Mouse (Mus musculus) intestine, embryonic 16.5 days (tissue): ENCODE measurements around the gene Iqcj. TPM values are rescaled to one million over a fixed set of nuclear protein-coding genes. Genes with fewer than 3 reads are reported as not detected.

Experiments used
- ATAC-seq: fragments of 200-750 bp; cut with Nextera tagmentation; 2 replicates; pipeline ENCODE4 v1.8.0; 2017; ENCODE audit warnings: moderate TSS enrichment, moderate library complexity
- H3K27ac ChIP-seq: fragments of 300-500 bp; sonication (generic); 2 replicates; pipeline ENCODE4 v1.5.1; 2014; ENCODE audit warnings: mild to moderate bottlenecking, low read length
- H3K27me3 ChIP-seq: fragments of 300-500 bp; sonication (generic); replicated peaks from 2 replicates; pipeline ENCODE4 v1.6.1; 2014; ENCODE audit warnings: low read length, control low read depth, mixed read lengths; ENCODE audit not compliant: control insufficient read depth, insufficient read depth
- H3K36me3 ChIP-seq: fragments of 300-500 bp; sonication (generic); 2 replicates; pipeline ENCODE4 v1.6.1; 2014; ENCODE audit warnings: low read length, control low read depth; ENCODE audit not compliant: control insufficient read depth, insufficient read depth
- H3K4me1 ChIP-seq: fragments of 300-500 bp; sonication (generic); 2 replicates; pipeline ENCODE4 v1.6.1; 2014; ENCODE audit warnings: low read length, control low read depth, mixed read lengths; ENCODE audit not compliant: control insufficient read depth, insufficient read depth
- H3K4me2 ChIP-seq: fragments of 300-500 bp; sonication (generic); 2 replicates; pipeline ENCODE4 v1.6.1; 2014; ENCODE audit warnings: low read depth, low read length, control low read depth
- H3K4me3 ChIP-seq: fragments of 300-500 bp; sonication (generic); 2 replicates; pipeline ENCODE4 v1.5.1; 2014; ENCODE audit warnings: mild to moderate bottlenecking, low read length
- H3K9ac ChIP-seq: fragments of 300-500 bp; sonication (generic); 2 replicates; pipeline ENCODE4 v1.6.1; 2014; ENCODE audit warnings: low read depth, low read length
- H3K9me3 ChIP-seq: fragments of 300-500 bp; sonication (generic); 2 replicates; pipeline ENCODE4 v1.6.1; 2016; ENCODE audit warnings: low read length, control low read depth; ENCODE audit not compliant: control insufficient read depth
- WGBS: fragments of 180-500 bp; shearing (Covaris S2); extraction: QIAGEN DNeasy Blood & Tissue Kit; methylation state at CpG from one replicate; pipeline ENCODE4 v1.1.7; 2014; 5-methylcytosine and 5-hydroxymethylcytosine counted together
- polyA plus RNA-seq: library from polyadenylated mRNA; unstranded; fragments of >200 nt; fragmentation: Nextera tagmentation; extraction: Ambion mirVana; gene quantifications from 2 replicates; pipeline ENCODE4 v1.2.1, GENCODE M21; 2015

Iqcj gene
- polyA plus RNA-seq, 1 experiment from 2014 or later: 0.18 TPM

GRCm38 (mm10) chr3:67974340-67974998 is 82.4 kb downstream of the Iqcj start:
- no peaks in the 10 kb centered on the region for H3K36me3 ChIP-seq
- H3K4me1 ChIP-seq: no peaks in the 10 kb centered on the region
- WGBS: 85% methylated on average over 2 of the region's 2 CpGs

GRCm38 (mm10) chr3:67980006-67980405 is 88.0 kb downstream of the Iqcj start:
- no peak overlapping the region for H3K9ac ChIP-seq
- no peak overlapping the region for H3K4me3 ChIP-seq
- no peak overlapping the region for H3K27ac ChIP-seq
- WGBS: 79% methylated on average over 1 of the region's 1 CpGs
- no peaks in the 10 kb centered on the region for H3K36me3 ChIP-seq
- ATAC-seq: no peak
- no peaks in the 10 kb centered on the region for H3K27me3 ChIP-seq
- H3K9me3 ChIP-seq: no peaks in the 10 kb centered on the region
- no peak overlapping the region for H3K4me2 ChIP-seq
- H3K4me1 ChIP-seq: no peaks in the 10 kb centered on the region

More at GRCm38 (mm10) chr3:67974340-67974998, 82.4 kb downstream of the Iqcj start:
- Histone ChIP-seq H3K9me3 (no peaks in the 10 kb centered on the region), H3K27ac (no peak overlapping the region), H3K27me3 (no peaks in the 10 kb centered on the region), H3K4me3 (no peak overlapping the region), H3K4me2 (no peak overlapping the region), H3K9ac (no peak overlapping the region)
- ATAC-seq: no peak

- no peak overlapping the region for H3K27ac ChIP-seq
- H3K4me2 ChIP-seq: no peak overlapping the region
- no peaks in the 10 kb centered on the region for H3K27me3 ChIP-seq
- H3K36me3 ChIP-seq: no peaks in the 10 kb centered on the region
- no peak for ATAC-seq
- H3K4me1 ChIP-seq: no peaks in the 10 kb centered on the region
- no peak overlapping the region for H3K9ac ChIP-seq
- H3K4me3 ChIP-seq: no peak overlapping the region
- WGBS: 55% methylated on average over 12 of the region's 12 CpGs
- no peaks in the 10 kb centered on the region for H3K9me3 ChIP-seq
Observed at GRCm38 (mm10) chr3:67983329-67983728, 91.3 kb downstream of the Iqcj start.

DNA sequence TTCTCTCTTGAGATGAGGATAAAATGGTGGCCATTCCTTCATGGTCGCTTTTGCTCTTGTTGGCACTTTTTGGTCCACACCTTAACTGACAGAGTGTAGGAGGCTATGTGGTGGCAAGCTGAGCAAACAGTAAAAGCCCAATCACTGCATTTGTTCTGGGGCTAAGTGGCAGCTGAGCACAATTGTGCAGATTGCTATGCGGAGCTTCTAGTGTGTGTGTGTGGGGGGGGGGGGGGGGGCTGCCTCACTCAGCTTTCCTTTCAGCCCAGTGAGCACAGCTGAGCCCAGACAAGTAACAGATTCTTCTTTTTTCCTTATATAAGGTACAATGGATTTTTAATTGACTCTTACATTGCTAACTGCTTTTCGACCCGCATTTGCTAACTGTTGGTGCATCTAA is 110.4 kb downstream of the Iqcj start:
- Histone ChIP-seq H3K36me3 (no peaks in the 10 kb centered on the region), H3K27ac (no peak overlapping the region), H3K9me3 (no peaks in the 10 kb centered on the region), H3K4me2 (no peak overlapping the region), H3K4me3 (no peak overlapping the region), H3K27me3 (no peaks in the 10 kb centered on the region), H3K4me1 (no peaks in the 10 kb centered on the region), H3K9ac (no peak overlapping the region)
- 84% methylated on average over 4 of the region's 4 CpGs for WGBS
- ATAC-seq: no peak

DNA sequence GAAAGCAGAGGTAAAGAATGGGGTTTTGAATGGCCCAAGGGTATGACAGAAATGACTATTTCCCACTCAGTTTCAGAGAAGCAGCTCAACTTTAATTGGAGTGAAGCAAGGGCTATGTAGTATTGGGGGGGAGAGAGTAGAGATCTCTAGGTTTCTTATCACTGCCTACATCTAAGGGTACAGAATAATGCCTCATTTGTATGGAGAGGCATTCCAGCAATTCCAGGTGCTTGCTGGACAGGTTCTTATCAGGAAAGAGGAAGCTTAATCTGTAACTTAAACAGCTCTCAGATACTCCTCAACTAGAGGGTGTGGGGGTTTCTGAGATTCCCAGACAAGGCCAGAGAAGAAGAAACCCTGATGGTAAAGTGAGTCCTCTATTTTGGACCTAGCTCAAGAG is 120.3 kb downstream of the Iqcj start:
- Histone ChIP-seq H3K27ac (no peak overlapping the region), H3K36me3 (no peaks in the 10 kb centered on the region), H3K9me3 (no peaks in the 10 kb centered on the region), H3K27me3 (no peaks in the 10 kb centered on the region), H3K4me3 (no peak overlapping the region), H3K4me2 (no peak overlapping the region), H3K4me1 (no peaks in the 10 kb centered on the region), H3K9ac (no peak overlapping the region)
- ATAC-seq: peak; percentile 38; the same call in 1 of the 2 replicates

DNA sequence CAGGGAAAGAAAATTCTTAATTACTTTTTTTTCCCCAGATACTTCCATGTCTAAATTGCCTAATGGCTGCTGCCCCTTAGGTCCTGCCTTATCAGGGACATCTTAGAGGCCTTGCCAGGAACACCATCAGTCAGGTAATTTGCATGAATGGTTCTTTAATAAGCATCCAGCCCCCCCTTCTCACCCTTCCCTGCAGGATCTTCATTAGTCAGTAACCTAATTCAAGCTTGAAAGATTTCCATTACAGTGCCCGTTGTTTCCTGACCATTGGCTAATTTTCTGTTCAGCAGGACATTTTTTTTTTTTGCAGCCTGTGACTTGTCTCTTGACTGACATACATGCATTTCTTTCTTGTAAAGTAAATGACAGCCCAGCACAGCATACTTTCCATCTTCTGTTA is 123.8 kb downstream of the Iqcj start:
- Histone ChIP-seq H3K4me3 (no peak overlapping the region), H3K27me3 (no peaks in the 10 kb centered on the region), H3K4me2 (no peak overlapping the region), H3K9me3 (no peaks in the 10 kb centered on the region), H3K27ac (no peak overlapping the region), H3K36me3 (no peaks in the 10 kb centered on the region), H3K9ac (no peak overlapping the region), H3K4me1 (no peaks in the 10 kb centered on the region)
- no peak for ATAC-seq
- 68% methylated on average over 1 of the region's 1 CpGs for WGBS

DNA sequence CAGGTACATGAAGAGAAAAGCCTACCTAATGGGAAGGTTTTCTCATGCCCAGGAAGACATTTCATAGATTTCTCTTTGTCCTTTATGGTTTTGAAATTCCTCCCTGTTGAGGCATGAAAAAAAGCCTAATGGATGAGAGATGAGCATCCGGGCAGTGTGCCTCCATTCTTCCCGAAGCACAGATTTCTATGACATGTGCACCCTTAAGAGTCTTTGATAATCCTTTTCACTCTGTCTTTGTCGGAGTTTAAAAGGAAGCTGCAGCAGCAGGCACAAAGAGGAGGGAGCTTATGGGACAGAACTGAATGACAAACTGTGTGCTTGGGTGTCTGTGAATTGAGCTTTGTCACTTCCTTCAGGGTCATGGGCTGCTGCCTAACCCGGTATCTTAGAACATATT is 127.4 kb downstream of the Iqcj start:
- Histone ChIP-seq H3K36me3 (no peaks in the 10 kb centered on the region), H3K27ac (no peak overlapping the region), H3K27me3 (no peaks in the 10 kb centered on the region), H3K4me2 (no peak overlapping the region), H3K4me3 (no peak overlapping the region), H3K9me3 (no peaks in the 10 kb centered on the region), H3K4me1 (no peaks in the 10 kb centered on the region), H3K9ac (no peak overlapping the region)
- WGBS: 66% methylated on average over 4 of the region's 4 CpGs
- no peak for ATAC-seq

DNA sequence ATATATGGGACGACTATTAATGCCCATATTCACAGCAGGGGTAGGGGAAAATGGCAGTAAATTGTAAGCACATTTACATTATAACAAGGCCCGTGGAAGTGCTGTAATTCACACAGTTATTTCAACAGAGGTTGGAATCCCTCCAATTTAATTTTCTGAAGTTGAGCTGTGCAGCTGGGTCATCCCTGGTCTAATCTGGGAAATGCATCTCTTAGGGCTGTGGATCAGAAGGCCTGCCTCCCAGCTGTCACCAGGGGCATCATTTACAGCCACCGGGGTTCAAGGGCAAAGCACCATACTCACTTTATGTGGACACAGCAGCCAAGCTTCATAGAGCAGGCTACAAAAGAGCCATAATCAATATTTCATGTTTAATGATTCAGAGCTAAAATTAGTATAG is 144.1 kb downstream of the Iqcj start:
- no peak overlapping the region for H3K27ac ChIP-seq
- no peaks in the 10 kb centered on the region for H3K36me3 ChIP-seq
- ATAC-seq: no peak
- 56% methylated on average over 3 of the region's 3 CpGs for WGBS
- H3K9me3 ChIP-seq: no peaks in the 10 kb centered on the region
- no peak overlapping the region for H3K4me3 ChIP-seq
- H3K27me3 ChIP-seq: no peaks in the 10 kb centered on the region
- no peaks in the 10 kb centered on the region for H3K4me1 ChIP-seq
- H3K9ac ChIP-seq: no peak overlapping the region
- H3K4me2 ChIP-seq: no peak overlapping the region

GRCm38 (mm10) chr3:68042951-68043350 is 150.9 kb downstream of the Iqcj start:
- Histone ChIP-seq H3K27me3 (no peaks in the 10 kb centered on the region), H3K9me3 (no peaks in the 10 kb centered on the region), H3K4me3 (no peak overlapping the region), H3K9ac (no peak overlapping the region), H3K4me2 (no peak overlapping the region), H3K27ac (no peak overlapping the region), H3K4me1 (no peaks in the 10 kb centered on the region), H3K36me3 (no peaks in the 10 kb centered on the region)
- WGBS: 91% methylated on average over 2 of the region's 2 CpGs
- no peak for ATAC-seq
